Mouse (Mus musculus): ENCODE measurements around the gene Skap1.

The Skap1 gene

DNA sequence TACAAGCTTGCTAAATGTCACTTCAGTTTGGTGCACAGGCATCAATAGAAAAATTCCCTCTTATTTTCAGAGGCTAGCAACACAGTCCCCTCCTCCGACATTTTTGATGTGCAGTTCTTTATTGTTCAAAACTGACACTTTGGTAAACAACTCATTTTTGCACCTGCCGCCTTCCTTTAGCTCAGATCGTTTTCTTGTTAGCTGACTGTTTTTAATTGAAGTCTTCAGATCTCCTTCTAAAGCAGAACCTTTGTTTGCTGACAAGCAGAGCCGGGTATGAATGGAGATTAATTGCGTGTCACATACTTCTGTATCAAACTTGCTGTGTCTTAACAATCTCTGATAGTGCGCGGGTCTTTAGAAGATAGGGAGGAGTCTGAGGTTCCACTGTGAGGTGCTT is 2.0 kb downstream of the Skap1 start:
- peak; percentile 55 for DNase-seq

DNA sequence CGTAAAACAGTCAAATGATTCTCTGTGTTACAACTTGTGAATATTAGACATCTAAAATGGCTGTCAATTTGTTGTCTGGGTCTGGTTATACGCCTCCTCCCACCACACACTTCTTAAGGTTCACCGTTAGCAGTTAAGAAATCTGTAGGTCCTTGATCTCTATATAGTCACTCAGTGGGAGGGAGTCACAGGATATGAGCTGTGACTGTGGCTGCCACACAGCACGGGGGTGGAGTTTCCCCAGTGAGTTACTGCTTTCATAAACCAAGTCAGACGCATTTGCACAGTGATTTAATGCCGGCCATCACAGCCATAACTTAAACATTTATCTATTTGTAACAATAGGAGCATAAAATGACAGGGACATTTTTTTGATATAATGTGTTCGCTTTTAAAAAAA is 2.6 kb downstream of the Skap1 start:
- DNase-seq = no peak

DNA sequence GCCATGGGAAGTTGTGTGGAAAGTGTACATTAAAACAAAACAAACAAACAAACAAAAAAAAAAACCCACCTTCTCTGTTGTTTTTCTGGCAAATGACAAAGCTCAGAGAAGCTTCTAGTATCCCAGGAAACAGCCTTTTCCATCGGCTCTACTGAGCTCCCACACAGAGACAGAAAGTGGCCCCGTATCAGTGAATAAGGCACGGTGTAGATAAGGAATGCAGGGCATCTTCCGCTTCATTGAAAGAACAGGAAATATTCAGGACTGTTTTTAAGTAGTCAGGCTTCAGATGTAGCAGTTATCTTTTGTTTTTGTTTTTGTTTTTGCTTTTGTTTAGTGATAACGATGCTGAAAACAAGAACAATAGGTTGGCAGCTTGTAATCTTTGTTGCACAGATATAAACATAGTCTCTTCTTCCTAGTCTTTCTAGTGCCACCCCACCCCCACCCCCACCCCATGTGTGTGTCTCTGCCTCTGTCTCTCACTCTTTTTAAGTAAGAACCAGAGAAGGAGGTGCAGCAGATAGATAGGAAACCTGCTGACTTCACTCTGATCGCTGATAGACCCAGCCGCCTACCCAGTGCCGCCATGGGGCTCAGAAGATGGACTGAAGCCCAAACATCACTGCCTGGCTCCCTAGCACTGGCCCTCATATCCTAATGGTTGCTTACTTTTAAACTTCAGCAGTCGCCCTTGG is 3.8 kb downstream of the Skap1 start:
- no peak for DNase-seq

DNA sequence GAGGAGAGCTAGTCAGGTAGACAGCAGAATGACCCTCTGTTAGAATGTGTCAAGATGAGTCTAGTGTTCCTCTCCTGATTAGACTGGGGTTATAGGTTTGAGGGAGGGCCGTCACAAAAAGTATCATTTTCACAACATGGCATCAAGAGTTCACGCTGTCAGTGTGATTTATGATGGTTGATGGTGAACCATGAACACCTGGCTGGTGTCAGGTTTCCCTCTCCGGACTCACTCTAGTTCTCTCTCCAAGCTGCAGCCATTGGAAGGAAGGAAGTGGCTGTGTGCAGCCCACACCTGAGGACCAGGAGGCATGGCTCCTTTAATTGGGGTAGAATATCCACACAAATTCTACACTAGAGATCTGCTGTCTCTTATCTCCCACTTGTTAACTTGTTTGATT is 18.3 kb downstream of the Skap1 start:
- no peak for DNase-seq

DNA sequence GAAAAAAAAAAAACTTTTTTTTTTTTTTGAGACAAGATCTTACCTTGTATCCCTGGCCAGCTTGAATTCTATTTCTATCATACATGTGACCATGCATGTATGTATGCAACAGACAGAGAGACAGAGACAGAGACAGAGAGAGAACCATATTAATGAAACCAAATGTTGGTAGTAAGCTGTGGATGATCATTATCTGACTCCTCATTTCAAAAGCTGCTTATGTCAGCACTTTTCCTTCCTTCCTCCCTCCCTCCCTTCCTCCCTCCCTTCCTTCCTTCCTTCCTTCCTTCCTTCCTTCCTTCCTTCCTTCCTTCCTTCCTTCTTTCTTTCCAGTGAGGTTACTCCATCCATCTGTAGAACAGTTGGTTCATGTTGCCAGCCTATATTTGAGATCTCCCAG is 18.8 kb downstream of the Skap1 start:
- no peak for DNase-seq

DNA sequence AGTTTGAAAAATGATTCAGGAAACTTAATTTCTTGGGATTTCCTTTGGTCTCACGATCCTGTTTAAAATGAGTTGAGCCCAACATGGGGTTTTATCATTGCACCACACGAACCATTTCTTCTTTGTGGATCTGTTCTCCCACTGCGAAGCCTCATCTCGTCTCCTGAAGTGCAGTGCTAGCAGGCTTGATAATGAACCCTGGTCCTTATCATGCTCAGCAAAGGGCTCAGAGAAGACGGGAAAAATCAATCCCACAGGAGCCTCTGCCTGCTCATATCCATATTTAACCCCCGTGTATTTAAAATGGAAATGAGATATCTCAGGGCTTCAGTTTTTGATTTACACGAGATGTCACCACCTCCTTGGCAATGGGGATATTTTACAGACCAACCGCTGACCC is 34.1 kb downstream of the Skap1 start:
- no peak for DNase-seq

DNA sequence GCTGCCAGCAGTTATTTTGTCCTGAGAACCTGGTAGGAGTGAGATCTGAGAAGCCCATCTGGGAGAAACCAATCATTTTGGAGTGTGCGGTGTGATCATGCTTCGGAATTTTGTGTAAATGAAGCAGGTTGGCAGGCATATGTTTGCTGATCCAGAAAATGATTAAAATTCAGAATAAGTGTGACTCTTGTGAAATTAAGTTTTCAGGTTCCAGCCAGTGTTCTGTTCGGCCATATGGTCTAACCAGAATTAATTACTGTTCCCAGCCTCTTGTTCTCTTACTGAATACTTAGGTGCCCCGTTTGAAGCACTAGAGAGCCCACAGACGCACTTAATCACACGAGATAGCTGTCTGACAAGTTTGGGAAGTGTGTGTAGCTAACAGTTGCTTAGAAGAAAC is 36.6 kb downstream of the Skap1 start:
- no peak for DNase-seq

DNA sequence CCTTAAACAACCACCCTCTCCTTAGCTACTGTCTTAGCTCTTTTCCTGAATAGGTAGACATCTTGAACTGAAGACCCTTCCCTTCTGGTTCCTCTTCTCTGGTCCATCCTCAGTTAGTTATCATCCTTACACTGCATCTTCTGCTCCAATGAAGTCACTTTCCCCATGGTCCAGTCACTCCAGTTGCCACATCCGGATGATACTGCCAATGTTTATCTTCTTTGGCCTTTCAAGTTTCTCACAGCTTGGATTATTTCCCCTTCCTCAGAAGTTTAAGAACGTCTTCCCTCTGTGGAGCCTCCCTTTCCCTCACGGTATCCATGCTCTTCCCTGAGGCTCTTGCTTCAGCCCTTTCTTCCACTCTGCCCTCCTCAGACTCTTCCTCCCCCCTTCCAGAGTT is 38.6 kb downstream of the Skap1 start:
- DNase-seq = no peak

DNA sequence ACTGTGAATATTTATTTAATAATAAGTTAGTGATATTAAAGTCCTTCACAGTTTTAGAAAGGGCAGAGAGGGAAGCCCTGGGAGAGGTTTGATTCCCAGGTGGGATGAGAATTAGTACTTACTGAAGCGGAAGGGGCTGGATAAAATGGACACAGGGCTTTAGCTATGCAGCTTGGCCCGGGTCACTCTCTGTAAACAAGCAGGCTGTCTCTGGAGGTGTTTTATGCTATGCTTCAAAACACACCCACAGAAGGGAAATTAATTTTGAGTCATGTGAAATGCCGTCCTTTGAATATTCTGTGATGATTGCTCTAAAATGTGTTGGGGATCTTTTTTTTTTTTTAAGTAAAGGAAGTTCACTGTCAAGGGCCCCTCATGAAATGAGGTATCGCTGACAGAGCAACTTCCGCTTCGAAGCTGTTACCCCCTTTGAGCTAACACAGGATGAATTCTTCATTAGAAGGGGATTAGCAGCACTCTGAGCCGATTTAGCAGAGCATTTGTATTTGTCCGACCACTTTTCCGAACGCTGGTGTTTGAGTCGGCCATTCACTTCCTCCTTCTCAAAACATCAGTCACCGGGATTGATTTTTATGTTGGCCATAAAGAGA is 40.2 kb downstream of the Skap1 start:
- peak; percentile 64 for DNase-seq

DNA sequence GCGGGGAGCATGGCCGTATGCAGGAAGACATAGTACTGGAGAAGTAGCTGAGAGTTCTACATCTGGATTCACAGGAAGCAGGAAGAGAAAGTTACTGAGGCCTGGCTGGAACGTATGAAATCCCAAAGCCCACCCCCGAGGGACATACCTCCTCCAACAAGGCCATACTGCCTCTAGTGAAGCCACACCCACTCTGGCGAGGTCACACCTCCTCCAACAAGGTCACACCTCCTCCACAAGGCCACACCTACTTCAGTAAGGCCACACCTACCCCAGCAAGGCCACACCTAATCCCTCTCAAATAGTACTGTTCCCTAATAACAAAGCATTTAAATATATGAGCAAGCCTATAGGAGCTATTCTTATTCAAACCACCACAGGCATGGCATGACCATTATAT is 41.4 kb downstream of the Skap1 start:
- DNase-seq = no peak

DNA sequence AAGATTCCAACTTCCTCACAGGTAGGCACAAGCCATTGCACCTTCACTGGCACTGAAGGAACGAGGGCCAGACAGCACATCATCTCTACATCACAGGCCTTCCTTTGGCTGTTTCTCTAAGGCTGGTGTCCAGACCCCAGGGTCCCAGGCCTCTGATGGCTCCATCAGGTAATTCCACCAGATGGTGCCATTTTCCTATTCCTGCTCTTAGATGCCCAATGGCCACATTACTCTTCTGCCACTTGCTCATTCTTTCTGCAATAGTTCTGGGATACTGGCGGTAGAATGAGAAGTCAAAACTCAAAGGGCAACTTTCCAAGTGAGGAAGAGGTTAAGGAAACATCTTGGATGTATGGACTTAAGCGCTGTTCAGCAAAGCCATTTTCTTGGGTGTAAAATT is 50.8 kb downstream of the Skap1 start:
- no peak for DNase-seq

DNA sequence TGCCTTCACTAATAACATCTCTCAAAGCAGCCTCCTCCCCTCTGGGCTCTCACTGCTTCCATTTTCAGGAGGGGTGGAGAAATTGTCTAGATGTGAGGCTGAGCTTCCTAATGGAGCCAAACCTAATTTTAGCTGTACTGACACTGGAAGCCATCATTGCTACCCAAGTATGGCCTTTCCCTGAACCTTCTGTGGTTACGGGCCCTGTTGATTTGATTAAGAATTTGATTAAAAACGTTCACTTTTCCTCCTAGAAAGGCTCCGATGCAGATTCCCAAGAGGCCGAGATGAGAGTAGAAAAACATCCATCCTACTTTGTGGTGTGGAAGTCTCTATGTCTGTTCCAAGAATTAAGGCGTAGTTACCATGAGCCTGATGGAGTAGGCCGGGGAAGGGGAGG is 60.1 kb downstream of the Skap1 start:
- no peak for DNase-seq

DNA sequence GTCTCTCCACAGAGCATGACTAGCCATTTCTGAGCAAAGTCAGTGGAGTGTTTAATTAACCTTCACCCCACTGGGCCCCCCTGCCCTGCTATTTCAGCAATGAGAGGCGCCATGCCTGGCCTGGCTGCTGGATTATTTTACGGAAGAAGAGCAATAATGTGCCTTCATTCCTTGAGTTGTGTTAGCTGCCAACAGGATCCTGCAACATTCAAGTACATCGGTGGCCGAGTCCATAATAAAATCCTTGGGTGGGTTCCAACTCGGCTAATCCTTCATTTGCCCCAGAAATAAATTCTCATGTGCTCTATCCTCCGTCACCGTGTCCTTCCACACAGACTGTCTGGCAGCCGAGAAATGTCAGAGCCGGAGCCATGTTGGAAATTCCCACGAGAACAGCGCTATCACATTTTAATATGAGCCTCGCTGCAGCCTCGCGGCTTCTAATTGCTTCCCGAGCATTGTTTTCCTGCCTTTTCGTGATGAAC is 61.8 kb downstream of the Skap1 start:
- peak; percentile 24 for DNase-seq

DNA sequence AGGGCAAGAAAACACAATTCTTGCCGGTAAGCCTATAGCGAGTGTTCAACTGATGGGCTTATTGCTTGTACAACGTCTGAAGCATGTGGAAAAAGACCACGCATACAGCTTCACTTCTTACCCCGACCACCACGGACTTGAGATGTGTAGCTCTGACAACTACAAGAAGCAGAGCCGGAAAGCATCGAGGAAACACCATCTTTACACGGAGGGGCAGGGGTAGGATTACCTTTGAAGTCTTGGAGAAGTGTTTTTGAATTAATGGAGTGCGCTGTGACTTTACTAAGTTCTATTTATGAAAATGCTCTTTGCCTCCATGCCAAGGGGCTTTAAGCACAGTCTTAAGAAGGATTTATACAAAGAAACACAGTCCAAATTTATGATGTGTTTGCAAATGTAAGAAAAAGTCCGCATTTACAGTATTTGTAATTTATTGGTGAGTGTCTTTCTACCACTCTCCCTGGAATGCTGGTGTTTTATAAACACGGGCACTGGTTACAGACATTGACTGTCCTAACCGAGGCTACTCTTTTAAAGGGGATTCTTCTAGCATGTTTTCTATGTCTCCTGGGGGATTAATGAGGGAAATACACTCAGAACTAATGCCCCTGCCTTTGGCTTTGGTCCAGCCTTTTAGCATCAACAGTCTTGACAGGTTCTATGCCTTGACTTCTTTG is 67.5 kb downstream of the Skap1 start:
- no peak for DNase-seq

DNA sequence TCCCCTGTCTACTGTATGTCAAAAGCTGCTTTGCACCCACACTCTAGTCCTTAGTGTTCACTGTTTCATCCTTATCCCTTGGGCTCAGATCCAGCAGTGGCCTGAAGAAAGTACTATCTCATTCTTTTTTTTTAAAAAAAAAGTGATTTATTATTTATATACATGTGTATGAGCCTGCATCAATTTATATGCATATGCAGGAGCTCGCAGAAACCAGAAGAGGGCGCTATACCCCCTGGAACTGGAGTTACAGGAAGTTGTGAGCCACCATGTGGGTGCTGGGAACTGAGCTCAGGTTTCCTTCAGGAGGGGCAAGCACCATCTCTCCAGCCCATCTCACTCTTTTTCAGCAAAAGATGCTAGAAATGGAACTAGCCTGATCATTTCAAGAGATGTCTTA is 70.1 kb downstream of the Skap1 start:
- no peak for DNase-seq

DNA sequence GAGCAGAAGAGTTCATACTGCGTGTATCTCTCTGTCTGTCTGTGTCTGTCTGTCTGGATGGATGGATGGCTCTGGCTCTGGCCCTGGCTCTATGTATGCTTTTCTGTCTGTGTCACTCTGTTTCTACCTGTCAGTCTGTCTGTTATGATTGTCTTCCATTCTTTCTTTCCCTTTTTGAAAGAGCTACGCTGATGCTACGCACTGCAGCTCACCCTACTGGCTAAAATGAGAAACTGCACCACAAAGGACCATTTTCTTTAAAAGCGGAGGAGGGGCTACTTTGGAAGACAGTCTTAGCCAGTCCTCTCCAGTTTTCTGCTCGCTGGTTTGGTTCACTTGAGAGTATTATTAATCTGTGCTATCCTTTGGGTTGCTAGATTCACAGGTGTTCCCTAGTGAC is 71.8 kb downstream of the Skap1 start:
- DNase-seq = peak; percentile 78

DNA sequence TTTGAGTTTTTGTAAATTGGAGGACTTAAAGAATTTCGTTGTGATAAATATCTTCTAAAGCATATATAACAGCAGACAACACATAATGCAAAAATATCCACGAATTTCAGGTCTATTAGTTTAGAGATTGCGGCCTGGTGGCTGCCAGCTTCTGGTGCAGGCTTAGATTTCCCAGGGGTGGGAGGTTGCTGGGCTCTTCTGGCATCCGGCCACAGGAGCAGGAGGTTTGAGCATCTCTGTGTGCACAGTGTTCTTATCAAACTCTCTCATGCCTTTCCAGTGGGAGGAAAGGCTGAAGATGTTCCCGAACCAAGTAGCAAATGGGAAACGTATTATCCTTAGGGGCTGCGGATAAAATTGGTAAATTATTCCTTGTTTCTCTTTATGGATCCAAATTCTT is 77.6 kb downstream of the Skap1 start:
- no peak for DNase-seq

DNA sequence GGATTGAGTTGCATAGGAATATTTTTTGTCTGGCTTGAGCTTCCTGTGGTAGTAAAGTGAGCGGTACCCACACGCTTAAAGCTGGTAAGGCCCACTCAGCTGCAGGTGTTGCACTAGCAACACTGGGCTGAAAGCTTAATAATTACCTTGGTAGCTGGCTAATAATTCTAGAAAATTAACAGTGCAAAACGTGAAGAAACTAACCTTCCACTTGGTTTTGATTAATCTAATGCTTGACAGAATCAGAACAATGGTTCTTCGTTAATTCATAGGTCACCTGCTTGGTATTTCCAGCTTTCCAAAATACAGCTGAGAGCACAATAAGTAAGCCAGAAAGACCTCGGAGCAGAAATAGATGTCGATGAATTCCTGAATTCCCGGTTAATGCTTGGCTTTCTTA is 78.2 kb downstream of the Skap1 start:
- DNase-seq = no peak

DNA sequence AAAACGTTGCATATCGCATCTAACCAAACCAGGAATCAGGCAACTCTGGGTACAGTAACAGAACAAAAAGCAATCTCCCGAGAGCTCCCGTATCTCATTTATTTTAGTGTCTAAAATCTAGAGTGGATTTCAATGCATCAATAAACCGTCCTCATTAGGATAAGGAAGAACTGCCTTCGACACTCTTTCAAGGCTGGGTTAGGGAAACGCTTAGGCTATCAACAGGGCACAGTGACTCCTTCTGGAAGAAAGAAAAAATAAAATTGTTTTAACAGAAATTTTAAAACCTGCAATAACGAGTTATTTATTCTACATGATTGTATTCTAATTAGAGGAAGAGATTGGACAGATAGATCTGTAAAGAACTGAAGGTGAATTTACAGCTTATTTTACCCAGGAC is 82.0 kb downstream of the Skap1 start:
- DNase-seq = no peak

DNA sequence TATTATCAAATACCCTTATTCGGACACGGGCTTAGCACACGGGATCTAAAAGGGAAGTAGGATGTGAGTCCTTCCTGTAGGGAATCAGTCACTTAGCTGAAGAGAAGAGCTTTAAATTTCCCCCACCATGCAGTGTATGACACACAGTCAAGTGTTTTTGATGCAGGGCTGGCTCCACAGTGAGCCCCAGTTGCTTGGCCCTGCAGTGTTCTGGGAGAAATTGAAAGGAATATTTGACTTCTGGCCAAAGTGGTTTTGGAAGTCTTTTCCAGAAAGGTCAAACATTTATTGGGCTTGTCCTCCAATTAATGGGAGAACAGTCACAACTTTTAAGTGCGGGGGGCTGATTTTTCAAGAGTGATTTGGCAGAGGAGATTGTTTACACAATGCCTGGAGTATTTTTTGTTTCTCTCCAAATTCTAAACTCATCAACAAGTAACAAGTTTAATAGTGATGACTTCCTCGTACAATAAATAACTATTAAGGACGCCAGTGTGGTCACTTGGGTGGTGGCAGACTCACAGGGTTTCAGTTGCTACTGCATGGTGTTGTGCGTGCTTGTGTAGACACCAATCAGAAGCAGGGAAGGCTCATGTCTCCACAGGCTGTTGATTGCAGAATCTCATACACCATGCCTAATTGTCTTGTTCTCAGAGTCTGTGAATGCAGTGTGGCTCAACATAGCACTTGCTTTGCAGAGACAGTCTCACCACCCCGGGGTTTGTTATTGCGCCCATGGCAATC is 86.7 kb downstream of the Skap1 start:
- DNase-seq = no peak

DNA sequence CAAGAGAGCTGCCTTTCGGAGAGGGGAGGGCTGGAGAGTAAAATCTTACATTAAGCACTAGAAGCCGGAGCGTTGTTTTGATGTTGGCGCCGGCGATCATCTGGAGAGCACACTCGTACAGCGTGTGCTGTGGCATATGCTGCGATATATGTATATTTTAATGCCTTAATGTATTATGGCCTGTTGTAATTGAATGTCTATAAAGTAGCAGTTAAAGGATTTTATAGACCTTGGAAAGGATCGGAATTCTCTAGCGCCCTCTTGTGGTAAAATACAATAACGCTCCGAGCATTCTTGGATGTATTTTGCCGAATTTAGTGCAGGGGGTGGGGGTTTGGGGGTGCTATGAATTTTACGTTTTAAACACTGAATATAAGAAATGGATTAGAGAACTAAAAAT is 88.7 kb downstream of the Skap1 start:
- DNase-seq = peak; percentile 67

DNA sequence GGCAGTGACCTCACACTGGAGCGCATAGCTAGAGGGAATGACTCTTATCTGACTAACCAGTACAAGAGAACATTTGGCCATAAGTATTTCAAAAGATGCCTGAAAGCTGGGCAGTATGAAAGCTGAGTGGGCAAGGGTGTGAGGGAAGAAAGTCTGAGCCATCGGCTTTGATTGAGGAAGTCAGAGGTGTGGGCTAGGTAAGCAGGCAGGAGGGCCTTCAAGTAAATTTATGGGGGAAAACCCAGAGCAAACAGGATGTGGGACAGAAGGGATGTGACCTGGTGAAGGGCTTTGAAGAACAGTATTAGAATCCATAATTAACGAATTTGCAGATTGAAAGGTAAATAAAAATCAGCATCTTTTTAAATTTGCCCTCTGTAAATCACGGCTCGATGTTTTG is 95.8 kb downstream of the Skap1 start:
- DNase-seq = no peak

DNA sequence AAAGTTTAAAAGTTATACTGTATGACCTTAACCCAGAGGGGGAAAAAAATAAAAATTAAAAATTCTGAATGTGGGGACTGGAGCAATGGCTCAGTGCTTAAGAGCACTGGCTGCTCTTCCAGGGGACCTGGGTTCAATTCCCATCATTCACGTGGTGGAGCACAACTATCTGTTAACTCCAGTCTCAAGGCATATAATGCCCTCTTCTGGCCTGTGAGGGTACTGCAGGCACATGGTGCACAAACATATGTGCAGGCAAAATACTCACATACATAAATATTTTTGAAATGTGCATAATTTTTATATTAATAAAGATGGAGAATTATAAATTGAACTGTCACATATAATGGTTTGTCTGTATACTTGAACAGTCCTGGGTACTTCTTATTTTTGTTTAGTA is 99.7 kb downstream of the Skap1 start:
- DNase-seq = no peak

DNA sequence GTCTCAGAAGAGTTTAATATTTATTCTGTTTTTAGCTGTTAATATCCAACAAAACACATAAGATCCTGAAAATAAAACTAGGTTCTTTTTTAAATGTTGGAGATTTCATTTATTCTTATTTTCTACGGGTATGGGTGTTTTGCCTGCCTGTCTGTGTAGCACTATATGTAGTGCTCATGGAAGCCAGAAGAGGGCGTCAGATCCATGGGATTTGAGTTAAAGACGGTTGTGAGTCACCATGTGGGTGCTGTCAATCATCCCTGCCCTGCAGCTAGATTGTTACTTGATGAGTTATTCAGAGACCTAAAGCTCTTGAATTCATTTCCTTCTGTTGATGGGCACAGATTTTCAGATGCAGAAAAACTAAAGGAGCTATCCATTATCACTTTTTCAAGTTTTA is 108.1 kb downstream of the Skap1 start:
- peak; percentile 31 for DNase-seq
